Mouse (Mus musculus): ENCODE data around the gene Lrrc55. TPM values are rescaled to one million over a fixed set of nuclear protein-coding genes. Genes with fewer than 3 reads are reported as not detected.

Gene Lrrc55
- polyA plus RNA-seq, 1 experiment from 2014 or later: 14.9 TPM

DNA sequence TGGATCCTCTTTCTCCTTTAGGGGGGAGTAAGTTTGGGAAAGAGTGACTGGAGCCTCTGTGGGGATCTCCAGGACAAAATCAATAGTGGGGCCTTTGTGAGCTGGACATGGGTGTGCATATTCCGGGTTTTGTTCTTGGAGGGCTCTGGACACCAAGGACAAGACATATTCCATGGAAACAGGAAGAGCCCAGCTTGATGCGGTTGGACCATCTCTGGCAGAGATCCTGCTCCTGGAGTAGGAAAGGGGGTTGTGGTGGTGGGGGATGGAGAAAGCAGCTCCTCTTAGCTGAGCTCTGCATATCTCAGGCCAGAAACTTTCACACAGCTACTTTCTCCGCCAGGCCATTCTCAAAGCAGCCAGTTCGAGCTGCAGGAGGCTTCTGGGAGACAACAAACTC, 57.6 kb downstream of the Lrrc55 start:
- H3K9me3 ChIP-seq (ENCODE audit: control insufficient read depth, low read length): no peaks in the 10 kb centered on the region

DNA sequence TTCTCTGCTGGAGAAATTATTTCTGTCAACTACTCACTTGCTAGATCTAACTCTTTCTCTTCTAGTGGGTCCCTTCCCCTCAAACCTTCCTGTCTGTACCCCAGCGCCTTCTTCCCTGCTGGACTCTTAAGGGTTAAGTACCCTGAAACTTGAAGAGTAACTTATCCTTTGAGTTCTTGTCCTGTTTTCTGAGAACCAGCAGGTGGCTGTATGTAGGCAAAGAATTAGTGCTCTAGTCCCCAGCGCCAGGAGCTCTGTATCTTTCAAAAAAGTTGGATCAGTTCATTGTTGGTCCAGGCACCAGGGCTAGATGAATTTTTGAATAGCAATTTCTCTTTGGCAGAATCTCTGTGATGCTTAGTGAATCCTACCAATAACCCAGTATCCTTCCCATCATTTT, 58.9 kb downstream of the Lrrc55 start:
- H3K4me2 ChIP-seq (ENCODE audit: low read length): no peak overlapping the region
- H3K27me3 ChIP-seq (replicated peaks; ENCODE audit: control insufficient read depth, insufficient read depth, low read length): no peaks in the 10 kb centered on the region
- WGBS: 27% methylated on average over 2 of the region's 2 CpGs
- no peak overlapping the region for H3K27ac ChIP-seq (ENCODE audit: low read length)
- H3K4me3 ChIP-seq (replicated peaks; ENCODE audit: low read length): no peak overlapping the region
- H3K9me3 ChIP-seq (ENCODE audit: control insufficient read depth, low read length): no peaks in the 10 kb centered on the region
- no peaks in the 10 kb centered on the region for H3K4me1 ChIP-seq (replicated peaks; ENCODE audit: control insufficient read depth, insufficient read depth, low read length)
- H3K36me3 ChIP-seq (ENCODE audit: control insufficient read depth, insufficient read depth): no peaks in the 10 kb centered on the region
- ATAC-seq: no peak
- no peak overlapping the region for H3K9ac ChIP-seq (replicated peaks; ENCODE audit: low read depth, low read length)

More for the DNA sequence above, 57.6 kb downstream of the Lrrc55 start:
- Histone ChIP-seq H3K9ac (replicated peaks; ENCODE audit: low read depth, low read length) (no peak overlapping the region), H3K4me3 (replicated peaks; ENCODE audit: low read length) (no peak overlapping the region), H3K27me3 (replicated peaks; ENCODE audit: control insufficient read depth, insufficient read depth, low read length) (no peaks in the 10 kb centered on the region), H3K4me2 (ENCODE audit: low read length) (no peak overlapping the region), H3K27ac (ENCODE audit: low read length) (no peak overlapping the region), H3K4me1 (replicated peaks; ENCODE audit: control insufficient read depth, insufficient read depth, low read length) (no peaks in the 10 kb centered on the region), H3K36me3 (ENCODE audit: control insufficient read depth, insufficient read depth) (no peaks in the 10 kb centered on the region)
- no peak for ATAC-seq
- WGBS: 76% methylated on average over 4 of the region's 4 CpGs

DNA sequence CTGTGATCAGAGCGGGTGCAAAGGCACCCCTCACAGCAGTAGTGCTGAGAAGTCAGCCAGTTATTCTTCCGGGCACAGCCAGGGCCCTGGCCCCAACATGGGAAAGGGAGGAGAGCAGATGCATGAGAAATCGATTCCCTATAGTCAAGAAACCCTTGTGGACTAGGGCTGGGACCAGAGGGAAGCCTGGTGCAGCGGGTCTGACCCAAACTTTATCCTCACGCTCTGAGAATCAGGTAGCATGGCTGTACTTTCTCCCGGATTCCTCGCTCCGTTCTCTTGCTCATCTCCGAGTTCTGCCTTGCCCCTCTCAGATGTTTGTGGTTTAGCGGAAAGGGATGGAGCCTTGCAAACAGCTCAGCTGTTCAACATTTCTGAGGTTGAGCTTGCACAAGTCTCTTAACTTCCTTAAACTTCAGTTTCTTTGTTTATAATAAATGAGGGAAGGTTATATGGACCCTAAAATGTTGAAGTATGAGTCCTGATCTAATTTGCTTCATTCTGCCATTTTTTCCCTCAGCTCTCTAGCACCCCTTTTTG, 59.3 kb downstream of the Lrrc55 start:
- Histone ChIP-seq H3K4me3 (replicated peaks; ENCODE audit: low read length) (no peak overlapping the region), H3K4me1 (replicated peaks; ENCODE audit: control insufficient read depth, insufficient read depth, low read length) (no peaks in the 10 kb centered on the region), H3K9me3 (ENCODE audit: control insufficient read depth, low read length) (no peaks in the 10 kb centered on the region), H3K4me2 (ENCODE audit: low read length) (no peak overlapping the region), H3K36me3 (ENCODE audit: control insufficient read depth, insufficient read depth) (no peaks in the 10 kb centered on the region), H3K9ac (replicated peaks; ENCODE audit: low read depth, low read length) (no peak overlapping the region), H3K27ac (ENCODE audit: low read length) (no peak overlapping the region), H3K27me3 (replicated peaks; ENCODE audit: control insufficient read depth, insufficient read depth, low read length) (no peaks in the 10 kb centered on the region)
- ATAC-seq: no peak
- WGBS: 80% methylated on average over 10 of the region's 10 CpGs

DNA sequence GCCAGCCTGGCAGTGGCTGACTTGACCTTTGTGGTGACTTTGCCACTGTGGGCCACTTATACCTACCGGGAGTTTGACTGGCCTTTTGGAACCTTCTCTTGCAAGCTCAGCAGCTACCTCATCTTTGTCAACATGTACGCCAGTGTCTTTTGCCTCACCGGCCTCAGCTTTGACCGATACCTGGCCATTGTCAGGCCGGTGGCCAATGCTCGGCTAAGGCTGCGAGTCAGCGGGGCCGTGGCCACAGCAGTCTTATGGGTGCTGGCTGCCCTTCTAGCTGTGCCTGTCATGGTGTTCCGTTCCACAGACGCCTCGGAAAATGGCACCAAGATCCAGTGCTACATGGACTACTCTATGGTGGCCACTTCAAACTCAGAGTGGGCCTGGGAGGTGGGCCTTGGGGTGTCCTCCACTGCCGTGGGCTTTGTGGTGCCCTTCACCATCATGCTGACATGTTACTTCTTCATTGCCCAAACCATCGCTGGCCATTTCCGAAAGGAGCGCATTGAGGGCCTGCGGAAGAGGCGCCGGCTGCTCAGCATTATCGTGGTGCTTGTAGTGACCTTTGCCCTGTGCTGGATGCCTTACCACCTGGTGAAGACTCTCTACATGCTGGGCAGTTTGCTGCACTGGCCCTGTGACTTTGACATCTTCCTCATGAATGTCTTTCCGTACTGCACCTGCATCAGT, 60.0 kb downstream of the Lrrc55 start:
- no peak for ATAC-seq
- Histone ChIP-seq H3K4me2 (ENCODE audit: low read length) (no peak overlapping the region), H3K36me3 (ENCODE audit: control insufficient read depth, insufficient read depth) (no peaks in the 10 kb centered on the region), H3K4me3 (replicated peaks; ENCODE audit: low read length) (no peak overlapping the region), H3K9ac (replicated peaks; ENCODE audit: low read depth, low read length) (no peak overlapping the region), H3K27me3 (replicated peaks; ENCODE audit: control insufficient read depth, insufficient read depth, low read length) (no peaks in the 10 kb centered on the region), H3K27ac (ENCODE audit: low read length) (no peak overlapping the region), H3K4me1 (replicated peaks; ENCODE audit: control insufficient read depth, insufficient read depth, low read length) (no peaks in the 10 kb centered on the region), H3K9me3 (ENCODE audit: control insufficient read depth, low read length) (no peaks in the 10 kb centered on the region)
- WGBS: 94% methylated on average over 21 of the region's 21 CpGs

DNA sequence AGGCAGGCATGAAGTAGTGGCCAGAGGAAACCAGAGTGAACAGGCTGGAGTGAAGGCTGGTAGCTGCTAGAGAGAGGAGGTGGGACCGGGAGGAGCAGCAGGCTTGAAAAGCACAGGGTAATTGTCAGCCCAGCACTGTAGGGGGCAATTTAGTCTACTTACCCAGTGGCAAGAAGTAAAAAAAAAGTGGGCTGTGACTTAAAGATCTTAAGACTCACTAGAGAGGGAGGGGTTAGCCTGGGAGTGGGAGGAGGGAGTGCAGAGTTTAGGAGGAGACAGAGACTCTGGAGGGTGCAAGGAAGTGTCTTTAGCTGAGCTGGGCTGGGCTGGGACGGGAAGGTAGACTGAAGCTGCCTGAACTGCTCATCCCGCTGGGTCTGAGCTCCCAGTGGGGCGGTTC, 60.9 kb downstream of the Lrrc55 start, which contains the start of gene Aplnr:
Aplnr (plus strand) TSS at position 137 of the 400 bp plus-strand sequence.
- no peaks in the 10 kb centered on the region for H3K9me3 ChIP-seq (ENCODE audit: control insufficient read depth, low read length)
- no peak within 1 kb of the TSS for H3K4me3 ChIP-seq (replicated peaks; ENCODE audit: low read length)
- H3K9ac ChIP-seq (replicated peaks; ENCODE audit: low read depth, low read length): no peak within 1 kb of the TSS
- 7% methylated on average over 4 of the region's 4 CpGs for WGBS
- no peaks in the 10 kb centered on the region for H3K36me3 ChIP-seq (ENCODE audit: control insufficient read depth, insufficient read depth)
- no peaks in the 10 kb centered on the region for H3K27me3 ChIP-seq (replicated peaks; ENCODE audit: control insufficient read depth, insufficient read depth, low read length)
- H3K4me2 ChIP-seq (ENCODE audit: low read length): no peak within 1 kb of the TSS
- ATAC-seq: peak; percentile 49; the same call in 1 of the 2 replicates
- H3K27ac ChIP-seq (ENCODE audit: low read length): no peak within 1 kb of the TSS
- no peaks in the 10 kb centered on the region for H3K4me1 ChIP-seq (replicated peaks; ENCODE audit: control insufficient read depth, insufficient read depth, low read length)

DNA sequence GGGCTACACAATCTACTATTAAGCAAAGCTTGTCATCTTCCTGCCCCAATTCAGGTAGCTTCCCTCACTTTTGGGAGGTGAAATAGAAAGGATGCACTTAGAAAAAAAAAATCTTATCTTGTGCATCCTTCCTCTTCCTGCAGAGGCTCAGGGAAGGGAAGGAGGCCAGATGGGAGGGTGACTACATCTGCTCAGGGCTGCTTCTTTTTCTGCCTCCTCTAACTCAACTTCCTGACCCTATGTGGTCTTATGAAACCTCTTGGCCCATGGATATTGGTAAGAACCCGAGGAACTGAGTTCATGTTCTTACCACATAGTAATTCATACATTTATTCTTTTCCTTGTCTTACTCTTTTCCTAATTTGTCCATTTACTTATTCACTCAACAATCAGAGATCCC, 61.9 kb downstream of the Lrrc55 start:
- Histone ChIP-seq H3K4me1 (replicated peaks; ENCODE audit: control insufficient read depth, insufficient read depth, low read length) (no peaks in the 10 kb centered on the region), H3K36me3 (ENCODE audit: control insufficient read depth, insufficient read depth) (no peaks in the 10 kb centered on the region), H3K9ac (replicated peaks; ENCODE audit: low read depth, low read length) (no peak overlapping the region), H3K27ac (ENCODE audit: low read length) (no peak overlapping the region), H3K9me3 (ENCODE audit: control insufficient read depth, low read length) (no peaks in the 10 kb centered on the region), H3K4me3 (replicated peaks; ENCODE audit: low read length) (no peak overlapping the region), H3K4me2 (ENCODE audit: low read length) (no peak overlapping the region), H3K27me3 (replicated peaks; ENCODE audit: control insufficient read depth, insufficient read depth, low read length) (no peaks in the 10 kb centered on the region)
- 73% methylated on average over 1 of the region's 1 CpGs for whole genome bisulfite sequencing
- no peak for ATAC-seq

DNA sequence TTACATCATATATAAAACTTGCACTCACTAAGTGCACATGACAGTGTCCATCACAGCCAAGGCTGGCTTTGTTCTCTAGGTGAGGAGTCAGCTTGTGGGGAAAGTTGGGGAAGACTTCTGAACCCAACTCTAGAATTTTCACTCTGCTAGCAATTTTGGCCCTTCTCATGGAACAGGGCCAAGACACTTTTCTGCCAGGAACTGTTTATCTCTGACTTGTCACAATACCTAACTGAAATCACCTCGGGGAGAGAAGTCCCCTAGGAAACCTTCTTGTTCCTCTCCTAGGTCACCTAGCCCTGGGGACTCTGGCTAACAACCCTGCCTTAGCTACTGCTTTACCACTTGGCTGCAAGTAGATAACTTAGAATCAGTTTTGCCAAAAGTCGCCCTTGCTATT, 64.8 kb downstream of the Lrrc55 start:
- ATAC-seq: no peak
- Histone ChIP-seq H3K9me3 (ENCODE audit: control insufficient read depth, low read length) (no peaks in the 10 kb centered on the region), H3K4me1 (replicated peaks; ENCODE audit: control insufficient read depth, insufficient read depth, low read length) (no peaks in the 10 kb centered on the region), H3K27ac (ENCODE audit: low read length) (no peak overlapping the region), H3K4me3 (replicated peaks; ENCODE audit: low read length) (no peak overlapping the region), H3K36me3 (ENCODE audit: control insufficient read depth, insufficient read depth) (no peaks in the 10 kb centered on the region), H3K4me2 (ENCODE audit: low read length) (no peak overlapping the region), H3K27me3 (replicated peaks; ENCODE audit: control insufficient read depth, insufficient read depth, low read length) (no peaks in the 10 kb centered on the region), H3K9ac (replicated peaks; ENCODE audit: low read depth, low read length) (no peak overlapping the region)
- WGBS: 54% methylated on average over 2 of the region's 2 CpGs

DNA sequence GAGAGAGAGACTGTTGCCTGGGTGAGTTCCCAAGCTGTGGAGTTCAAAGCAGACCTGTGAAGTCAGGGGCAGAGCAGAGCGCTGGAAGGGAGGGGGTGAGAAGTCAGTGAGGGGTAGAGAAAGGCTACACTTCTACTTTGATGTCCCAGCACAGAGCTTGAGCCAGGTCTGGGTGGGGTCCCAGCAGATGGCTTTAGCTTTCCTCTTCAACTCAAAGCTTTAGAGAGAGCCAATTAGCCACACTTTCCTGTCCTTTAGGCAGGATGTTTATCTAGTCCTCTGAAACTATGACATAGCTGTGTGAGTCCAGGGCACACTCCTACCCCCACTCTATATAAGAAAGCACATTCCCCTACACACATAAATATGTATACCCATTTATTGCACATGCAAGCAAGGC, 65.3 kb downstream of the Lrrc55 start:
- H3K9ac ChIP-seq (replicated peaks; ENCODE audit: low read depth, low read length): no peak overlapping the region
- no peaks in the 10 kb centered on the region for H3K27me3 ChIP-seq (replicated peaks; ENCODE audit: control insufficient read depth, insufficient read depth, low read length)
- no peak overlapping the region for H3K27ac ChIP-seq (ENCODE audit: low read length)
- WGBS: 7% methylated on average over 1 of the region's 1 CpGs
- no peak overlapping the region for H3K4me3 ChIP-seq (replicated peaks; ENCODE audit: low read length)
- no peak overlapping the region for H3K4me2 ChIP-seq (ENCODE audit: low read length)
- ATAC-seq: no peak
- no peaks in the 10 kb centered on the region for H3K9me3 ChIP-seq (ENCODE audit: control insufficient read depth, low read length)
- H3K36me3 ChIP-seq (ENCODE audit: control insufficient read depth, insufficient read depth): no peaks in the 10 kb centered on the region
- no peaks in the 10 kb centered on the region for H3K4me1 ChIP-seq (replicated peaks; ENCODE audit: control insufficient read depth, insufficient read depth, low read length)

DNA sequence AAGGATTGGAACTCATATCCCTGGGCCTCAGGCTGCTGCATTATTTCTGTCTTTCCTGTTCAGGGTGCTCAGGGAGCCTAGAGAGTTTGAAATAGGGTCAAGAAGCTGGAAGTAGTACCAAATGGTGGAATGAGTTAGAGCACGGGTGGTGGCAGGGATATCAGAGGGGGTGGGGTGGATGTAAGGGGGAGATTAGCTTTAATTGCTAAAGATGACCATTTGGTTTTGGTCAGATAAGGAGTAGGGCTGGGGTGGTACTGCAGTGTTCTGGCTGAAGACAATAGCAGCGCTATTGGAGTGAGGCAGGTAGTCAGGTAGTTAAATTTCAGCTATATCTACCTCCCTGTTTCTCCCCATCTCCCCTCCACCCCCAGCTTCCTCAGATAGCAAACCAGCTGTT, 65.8 kb downstream of the Lrrc55 start:
- Histone ChIP-seq H3K9me3 (ENCODE audit: control insufficient read depth, low read length) (no peaks in the 10 kb centered on the region), H3K4me1 (replicated peaks; ENCODE audit: control insufficient read depth, insufficient read depth, low read length) (no peaks in the 10 kb centered on the region), H3K4me2 (ENCODE audit: low read length) (no peak overlapping the region), H3K36me3 (ENCODE audit: control insufficient read depth, insufficient read depth) (no peaks in the 10 kb centered on the region), H3K27ac (ENCODE audit: low read length) (no peak overlapping the region), H3K9ac (replicated peaks; ENCODE audit: low read depth, low read length) (no peak overlapping the region), H3K27me3 (replicated peaks; ENCODE audit: control insufficient read depth, insufficient read depth, low read length) (no peaks in the 10 kb centered on the region), H3K4me3 (replicated peaks; ENCODE audit: low read length) (no peak overlapping the region)
- 17% methylated on average over 2 of the region's 2 CpGs for WGBS
- ATAC-seq: no peak
